Mouse (Mus musculus) thymus, postnatal 0 days (tissue): Measurements from ENCODE around the gene Kdm5b. TPM values are rescaled to one million over a fixed set of nuclear protein-coding genes. Genes with fewer than 3 reads are reported as not detected.
"Not testable (repeated sequence)": the region's sequence is repeated elsewhere in the genome, so short reads cannot be mapped to it uniquely, and the experiment has no call there.

Source experiments
- DNase-seq: peaks from one replicate; pipeline ENCODE4 v3.0.0-alpha.2; 2015; ENCODE audit warnings: low spot score
- polyA plus RNA-seq: library from polyadenylated mRNA; unstranded; fragments of >200 nt; fragmentation: Nextera tagmentation; extraction: Ambion mirVana; gene quantifications from 2 replicates; pipeline ENCODE4 v1.2.1, GENCODE M21; 2015

Kdm5b gene
- 43.7 and 53.6 TPM in 2 replicates for polyA plus RNA-seq

GRCm38 (mm10) chr1:134559976-134560375 is at the start of gene Kdm5b:
Gene Kdm5b (plus strand): TSS chr1:134560171.
- DNase-seq = peak; percentile 91

DNA sequence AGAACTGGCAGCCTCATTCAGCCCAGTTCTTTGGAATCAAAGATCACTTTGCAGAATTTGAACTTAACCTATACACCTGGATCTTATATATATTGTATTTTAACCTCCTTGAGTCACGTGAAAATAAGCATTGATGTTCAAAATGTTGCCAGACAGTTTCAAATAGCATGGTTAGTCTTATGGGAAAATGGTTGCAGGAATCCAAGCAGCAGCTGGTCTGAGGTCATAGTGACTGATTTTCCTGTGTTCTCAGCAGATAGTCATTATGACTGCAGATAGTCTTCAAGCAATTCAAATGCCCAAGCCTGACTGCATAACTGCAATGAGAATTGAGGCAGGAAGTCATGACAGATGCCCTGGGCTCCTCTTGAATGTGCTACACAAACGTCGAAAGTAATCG is 47.8 kb upstream of the Kdm5b start:
- DNase-seq = no peak

DNA sequence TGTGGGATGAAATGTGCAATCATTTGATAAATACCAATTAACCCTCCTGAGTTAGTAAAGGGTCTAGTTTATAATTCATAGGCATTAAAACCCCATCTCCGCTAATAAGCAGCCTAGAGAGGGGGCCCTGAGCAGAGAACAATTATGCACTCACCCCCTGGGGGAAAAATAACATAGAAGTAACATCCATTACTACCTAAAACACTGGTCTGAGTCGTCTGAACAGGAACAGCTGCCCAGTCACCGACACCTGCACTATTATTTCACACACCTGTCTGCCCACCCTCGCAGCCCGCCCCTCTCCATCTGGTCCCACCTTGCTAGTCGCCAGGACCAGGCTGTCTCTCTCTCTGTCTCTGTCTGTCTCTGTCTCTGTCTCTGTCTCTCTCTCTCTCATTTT is 47.4 kb upstream of the Kdm5b start:
- no peak for DNase-seq

DNA sequence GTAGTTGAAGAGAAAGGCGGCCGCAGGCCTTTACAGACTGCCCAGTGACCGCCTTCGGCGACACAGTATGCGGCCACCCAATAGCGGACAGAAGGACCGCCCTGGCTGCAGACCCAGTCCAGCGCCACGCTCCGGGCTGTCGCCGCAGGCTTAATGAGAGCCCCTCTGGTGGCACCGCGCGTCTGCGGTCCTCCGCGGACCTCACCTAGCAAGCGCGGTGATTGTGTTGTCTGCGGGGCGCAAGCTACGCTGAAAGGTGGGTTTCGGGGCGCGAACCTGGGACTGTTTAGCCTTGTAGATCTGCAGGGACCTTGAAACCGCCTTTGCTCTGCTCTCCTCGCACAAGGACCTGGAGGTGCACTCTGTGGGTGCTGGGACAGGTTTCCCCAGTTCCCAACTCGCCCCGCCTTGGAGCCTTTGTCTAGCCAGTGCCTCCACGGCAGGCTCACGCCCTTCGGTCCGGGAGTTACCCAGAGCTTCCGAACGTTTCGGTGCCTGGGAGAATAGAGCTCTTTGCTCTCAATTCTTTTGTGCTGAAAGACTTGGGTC is 46.6 kb upstream of the Kdm5b start:
- no peak for DNase-seq

DNA sequence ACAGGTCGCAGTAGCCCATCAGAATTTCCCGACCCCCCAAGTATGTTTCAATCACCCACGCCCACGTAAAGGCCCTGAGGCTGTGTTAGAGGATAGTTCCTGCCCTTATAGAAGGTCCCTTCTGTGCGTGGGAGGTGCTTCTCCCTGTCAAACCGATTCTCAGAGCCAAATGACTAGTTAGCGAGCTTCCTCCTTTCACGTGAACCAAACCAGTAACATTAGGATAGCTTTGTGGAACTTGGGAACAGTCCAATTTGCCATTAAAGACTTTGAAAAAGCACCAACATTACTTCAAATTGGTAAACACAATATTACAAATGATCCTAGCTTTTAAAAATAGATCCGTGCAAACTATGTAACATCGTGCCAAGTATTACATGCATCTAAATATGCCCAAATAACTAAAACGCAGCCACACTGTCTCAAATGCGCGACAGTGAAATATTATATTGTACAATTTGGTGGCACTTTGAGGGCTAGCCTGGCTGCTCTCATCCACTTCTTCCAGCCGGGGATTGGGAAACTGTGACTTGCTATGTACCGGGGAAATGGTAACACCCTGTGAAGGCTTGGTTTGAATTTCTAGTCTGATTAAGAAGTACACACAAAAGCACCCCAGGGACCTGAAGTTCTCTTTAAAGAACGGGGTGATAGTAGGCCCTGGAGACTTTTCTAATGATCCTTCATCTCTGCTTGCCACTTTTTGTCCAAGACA is 45.9 kb upstream of the Kdm5b start:
- DNase-seq = no peak

DNA sequence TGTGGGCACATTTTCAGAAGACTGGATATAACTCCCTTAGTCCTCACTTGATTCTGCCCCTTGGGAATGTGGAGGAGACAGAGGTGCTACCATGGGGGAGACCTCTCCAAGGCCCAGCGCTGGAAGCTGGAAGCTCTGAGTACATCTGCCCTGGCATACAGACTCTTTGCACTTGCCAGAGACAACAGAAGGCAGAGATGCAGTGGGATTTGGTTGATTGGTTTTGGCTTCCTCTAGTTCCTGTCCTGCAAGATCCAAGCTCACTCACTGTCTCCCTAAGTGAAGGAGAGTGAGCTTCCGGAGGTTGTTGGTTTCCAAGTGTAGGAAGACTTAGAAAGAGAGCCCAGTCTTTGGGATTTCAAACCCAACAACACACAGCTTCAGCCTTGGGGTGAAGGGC is 44.1 kb upstream of the Kdm5b start:
- no peak for DNase-seq

GRCm38 (mm10) chr1:134516491-134517198 is 43.3 kb upstream of the Kdm5b start:
- DNase-seq = no peak

- DNase-seq = not testable (repeated sequence)
These were observed 42.1 kb upstream of the Kdm5b start for GRCm38 (mm10) chr1:134517841-134518240.

GRCm38 (mm10) chr1:134518677-134519076 is 41.3 kb upstream of the Kdm5b start:
- DNase-seq = peak; percentile 91

- DNase-seq = not testable (repeated sequence)
These were observed 40.8 kb upstream of the Kdm5b start for GRCm38 (mm10) chr1:134519201-134519600.

- no peak for DNase-seq
These were observed 39.8 kb upstream of the Kdm5b start for GRCm38 (mm10) chr1:134520001-134520721.

- DNase-seq = no peak
These were observed 38.8 kb upstream of the Kdm5b start for GRCm38 (mm10) chr1:134521163-134521562.

- no peak for DNase-seq
These were observed 37.6 kb upstream of the Kdm5b start for GRCm38 (mm10) chr1:134522325-134522724.

DNA sequence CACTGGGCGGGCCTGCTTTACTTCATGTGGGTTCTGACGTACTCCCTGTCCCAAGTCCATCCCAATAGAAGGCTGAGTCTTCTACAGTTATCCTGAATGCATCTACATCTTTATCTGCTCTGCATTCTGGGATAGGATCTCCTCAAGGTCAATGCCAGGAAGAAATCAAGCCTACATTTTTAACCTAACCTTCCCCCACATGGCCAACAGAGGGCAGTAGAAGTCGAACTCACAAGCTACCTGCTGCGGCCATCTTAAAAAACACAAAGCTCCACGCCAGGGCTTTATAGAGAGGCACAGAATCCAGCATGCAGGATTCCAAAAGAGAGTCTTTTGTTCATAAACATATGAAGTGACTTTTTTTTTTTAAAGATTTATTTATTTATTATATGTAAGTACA is 35.5 kb upstream of the Kdm5b start:
- DNase-seq = peak; percentile 66

GRCm38 (mm10) chr1:134525015-134525414 is 35.0 kb upstream of the Kdm5b start:
- DNase-seq = no peak

DNA sequence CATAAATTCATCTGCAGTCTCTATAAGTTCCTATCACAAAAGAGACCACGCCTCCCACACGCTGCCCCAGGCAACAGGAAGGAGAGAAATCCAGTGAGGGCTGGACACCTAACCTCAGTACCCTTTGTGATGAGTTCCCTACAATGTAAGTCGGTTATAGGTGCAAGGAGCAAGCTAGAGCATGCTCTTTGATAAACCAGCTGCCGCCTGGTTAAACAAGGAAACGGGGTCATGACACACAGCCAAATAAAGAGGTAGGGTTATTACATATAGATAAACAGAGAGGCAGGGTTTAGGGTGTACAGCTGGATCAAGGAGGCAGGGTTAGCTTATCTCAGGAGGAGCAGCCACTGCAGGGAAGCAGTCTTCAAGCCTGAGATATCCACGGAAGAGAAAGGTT is 33.2 kb upstream of the Kdm5b start:
- DNase-seq = peak; percentile 29

- no peak for DNase-seq
These were observed 29.4 kb upstream of the Kdm5b start for GRCm38 (mm10) chr1:134530618-134531017.

DNA sequence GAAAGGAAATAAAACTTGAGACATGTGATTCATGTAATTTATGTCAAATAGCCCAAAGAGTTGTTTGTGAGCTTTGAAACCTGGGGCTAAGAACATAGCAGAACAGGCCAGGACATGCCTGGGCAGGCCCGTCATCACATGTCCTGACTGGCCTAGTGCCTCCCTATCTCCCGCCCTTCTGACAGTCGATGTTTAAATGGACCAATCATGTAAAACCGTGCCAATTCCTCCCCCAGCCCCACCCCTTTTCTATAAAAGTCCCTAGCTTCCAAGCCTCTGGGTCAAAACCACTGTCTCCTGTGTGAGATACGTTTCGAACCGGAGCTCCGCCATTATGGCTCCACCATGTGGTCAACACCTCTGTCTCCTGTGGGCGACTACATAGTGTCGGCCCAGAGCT is 26.3 kb upstream of the Kdm5b start:
- not testable (repeated sequence) for DNase-seq

DNA sequence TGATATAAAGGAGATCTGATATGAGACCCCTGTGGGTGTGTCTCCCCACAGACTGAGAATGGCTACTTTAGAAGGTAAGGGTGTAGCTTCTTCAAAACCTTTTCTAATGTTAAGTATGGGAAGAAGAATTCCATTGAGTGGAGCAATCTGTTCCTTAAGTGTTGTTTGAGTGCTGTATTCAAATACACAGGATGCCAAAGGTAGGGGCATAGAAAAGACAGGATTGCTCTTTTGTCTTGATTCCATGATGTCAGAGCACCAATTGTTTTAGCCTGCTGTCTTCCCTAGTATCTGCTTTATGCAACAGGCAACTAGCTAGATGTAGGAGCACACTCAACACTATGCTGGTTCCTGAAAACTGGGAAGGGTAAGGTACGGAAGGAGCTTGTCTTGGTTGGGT is 24.9 kb upstream of the Kdm5b start:
- DNase-seq = no peak

DNA sequence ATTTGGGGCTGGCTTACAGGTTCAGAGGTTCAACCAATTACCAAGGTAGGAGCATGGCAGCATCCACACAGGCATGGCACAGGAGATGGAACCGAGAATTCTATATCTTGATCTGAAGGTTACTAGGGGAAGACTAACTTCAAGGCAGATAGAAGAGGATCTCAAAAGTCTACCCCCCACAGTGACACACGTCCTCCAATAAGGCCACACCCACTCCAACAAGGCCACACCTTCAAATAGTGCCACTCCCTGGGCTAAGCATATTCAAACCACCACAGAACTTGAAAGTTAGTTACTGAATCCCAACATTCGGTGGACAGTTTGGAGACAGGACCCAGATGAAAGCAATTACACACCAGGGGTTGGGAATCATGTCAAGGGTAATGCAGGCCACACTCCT is 24.5 kb upstream of the Kdm5b start:
- DNase-seq = no peak

DNA sequence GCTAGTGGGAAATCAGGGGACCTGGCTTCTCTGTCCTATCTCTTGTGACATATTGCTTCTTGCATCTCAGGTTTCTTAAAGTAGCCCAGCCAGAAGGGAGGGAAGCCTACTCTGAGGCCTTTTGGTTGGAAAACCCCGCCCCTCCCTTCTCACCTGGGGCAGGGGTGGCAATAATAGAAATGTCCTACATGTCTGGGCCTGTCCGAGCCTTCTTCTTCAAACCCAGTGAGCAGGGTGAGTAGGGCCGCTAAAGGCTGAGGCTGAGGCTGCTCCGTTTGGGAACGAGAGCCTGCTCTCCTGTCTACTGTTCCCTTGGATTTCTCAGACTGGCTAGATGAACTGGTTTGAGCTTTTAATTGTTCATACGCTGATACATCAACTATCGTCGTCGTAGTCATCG is 19.4 kb upstream of the Kdm5b start:
- DNase-seq = no peak

DNA sequence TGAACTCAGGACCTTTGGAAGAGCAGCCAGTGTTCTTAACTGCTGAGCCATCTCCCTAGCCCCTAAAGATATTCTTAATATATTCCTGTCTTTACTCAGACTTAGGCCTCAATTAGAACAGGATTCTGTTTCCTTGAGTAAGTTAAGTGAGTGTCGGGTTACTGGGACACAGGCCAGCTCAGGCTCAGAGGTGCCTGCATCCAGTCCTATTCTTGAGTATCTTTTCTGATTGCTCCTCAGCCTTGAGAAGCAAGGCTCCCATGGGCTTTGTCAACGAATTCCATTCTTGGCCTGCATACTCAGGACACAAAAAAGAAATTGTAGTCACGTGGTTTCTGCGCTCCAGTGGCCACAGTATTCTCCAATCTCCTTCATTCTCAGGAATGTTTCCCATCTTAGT is 11.7 kb upstream of the Kdm5b start:
- DNase-seq = no peak
